Mouse (Mus musculus): ENCODE results near the gene Pfdn6.

DNA sequence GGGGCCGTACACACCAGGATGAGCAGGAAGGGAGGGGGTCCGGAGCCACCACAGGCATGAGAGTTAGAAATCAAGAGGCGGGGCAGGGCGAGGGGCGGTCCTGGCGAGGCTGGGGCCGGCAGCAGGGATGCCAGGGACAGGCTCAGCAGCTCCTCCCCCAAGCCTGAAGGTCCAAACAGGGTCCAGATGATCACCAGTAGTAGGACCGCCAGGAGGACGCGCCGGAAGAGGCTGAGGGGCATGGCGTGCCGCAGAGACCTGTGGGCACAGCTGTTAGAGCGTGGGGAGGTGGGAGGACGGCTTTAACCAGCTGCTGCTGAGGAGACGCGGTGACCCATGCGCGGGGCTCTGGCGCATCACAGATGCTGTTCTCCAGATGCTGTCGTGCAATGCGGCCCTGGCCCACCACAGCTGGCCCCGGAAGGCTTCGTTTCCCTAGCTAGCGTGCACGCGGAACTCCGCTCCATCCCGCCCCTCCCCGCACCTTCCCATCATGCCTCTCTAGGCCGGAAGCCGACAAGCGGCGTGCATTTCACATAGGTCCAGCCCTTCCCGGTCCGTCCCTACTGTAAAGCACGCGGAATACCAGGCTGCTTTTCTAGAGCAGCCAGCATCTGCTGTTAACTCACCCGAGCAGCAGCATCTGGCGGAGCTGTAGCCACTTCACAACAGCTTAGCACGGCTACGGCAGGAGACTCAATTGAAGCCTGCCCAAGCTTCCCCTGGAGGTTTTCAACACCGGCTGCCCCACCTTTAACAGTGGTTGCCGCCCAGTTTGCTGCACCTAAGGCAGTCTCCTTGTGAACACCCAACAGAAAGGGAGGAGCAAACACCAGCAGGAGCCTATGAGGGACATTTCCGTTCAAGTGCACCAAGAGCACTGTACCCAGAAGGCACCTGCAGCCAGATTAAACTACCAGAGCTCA, 11.1 kb upstream of the Pfdn6 start, which contains the start of gene B3galt4:
- TF ChIP-seq POLR2A (IDR thresholded peaks at IDR 0.05; ENCODE audit: insufficient read depth, low read depth, low read length) (peak; percentile 72), CTCF (IDR thresholded peaks at IDR 0.05; ENCODE audit: insufficient read depth, low read depth, low read length) (no peak)
